Mouse (Mus musculus) CH12.LX (cell line): Measurements from ENCODE around the gene Yeats2. TPM values are rescaled to one million over a fixed set of nuclear protein-coding genes. Genes with fewer than 3 reads are reported as not detected.

Experiments
- DNase-seq: peaks from one replicate; pipeline ENCODE4 v3.0.0-alpha.2; 2013; ENCODE audit errors: extremely low read depth
- H3K27ac ChIP-seq: 2 replicates; pipeline ENCODE4 v1.5.1; 2012; ENCODE audit warnings: low read depth, mild to moderate bottlenecking, control low read depth, moderate library complexity; ENCODE audit not compliant: insufficient read depth
- H3K27me3 ChIP-seq: replicated peaks from 2 replicates; pipeline ENCODE3; 2012; ENCODE audit warnings: inconsistent platforms
- H3K36me3 ChIP-seq, 2 experiments: replicated peaks in 1 of 2; 2 replicates each; pipeline versions ENCODE3 to v1.6.1; 2012; ENCODE audit warnings: inconsistent platforms in 1 of 2, low read length in 1 of 2, mild to moderate bottlenecking in 1 of 2, mixed read lengths in 1 of 2, moderate library complexity in 1 of 2; ENCODE audit not compliant: control insufficient read depth in 1 of 2, insufficient read depth in 1 of 2
- H3K4me1 ChIP-seq, 2 experiments: 2 replicates each; pipeline ENCODE4 v1.6.1; 2012; ENCODE audit warnings: inconsistent platforms in 1 of 2, moderate library complexity in 1 of 2; ENCODE audit not compliant: insufficient read depth in 2 of 2, control insufficient read depth in 1 of 2
- H3K4me2 ChIP-seq: 2 replicates; pipeline ENCODE4 v1.6.1; 2012; ENCODE audit warnings: low read depth, mild to moderate bottlenecking, control low read depth; ENCODE audit not compliant: poor library complexity, insufficient read depth, severe bottlenecking
- H3K4me3 ChIP-seq, 3 experiments: fragments of 150-350 bp in 1 of 3; sonication (generic) in 1 of 3; replicated peaks in 1 of 3; 2 replicates each; pipeline versions ENCODE3 to v1.5.1; 2011 to 2012; ENCODE audit warnings: low read depth in 2 of 3, low read length in 2 of 3, mild to moderate bottlenecking in 2 of 3, moderate library complexity in 2 of 3, control low read depth in 1 of 3, improper control_type of control experiment in 1 of 3, inconsistent platforms in 1 of 3, mixed read lengths in 1 of 3; ENCODE audit not compliant: poor library complexity in 1 of 3
- H3K79me2 ChIP-seq: replicated peaks from 2 replicates; pipeline ENCODE4 v1.6.1; 2012; ENCODE audit warnings: mild to moderate bottlenecking, moderate library complexity; ENCODE audit not compliant: control insufficient read depth, poor library complexity, insufficient read depth, severe bottlenecking; ENCODE audit errors: extremely low read depth
- H3K9ac ChIP-seq: 2 replicates; pipeline ENCODE4 v1.6.1; 2012; ENCODE audit warnings: low read depth, mild to moderate bottlenecking, control low read depth, moderate library complexity; ENCODE audit not compliant: insufficient read depth
- H3K9me3 ChIP-seq: replicated peaks from 2 replicates; pipeline ENCODE3; 2012; ENCODE audit warnings: low read length, inconsistent platforms, mixed read lengths
- CHD1 ChIP-seq: IDR thresholded peaks from 2 replicates; pipeline ENCODE4 v1.6.1; 2012; ENCODE audit warnings: low read depth, low read length, improper control_type of control experiment, inconsistent platforms
- CHD2 ChIP-seq: IDR thresholded peaks from 2 replicates; pipeline ENCODE4 v1.6.1; 2011; ENCODE audit warnings: low read length, improper control_type of control experiment
- CTCF ChIP-seq, 2 experiments: IDR thresholded peaks in 1 of 2; conservative IDR thresholded peaks in 1 of 2; 2 replicates each; pipeline ENCODE4 v1.5.1; 2011 to 2012; ENCODE audit warnings: low read depth in 2 of 2, low read length in 2 of 2, improper control_type of control experiment in 1 of 2, inconsistent platforms in 1 of 2, mild to moderate bottlenecking in 1 of 2, moderate library complexity in 1 of 2
- ETS1 ChIP-seq: conservative IDR thresholded peaks from 2 replicates; pipeline ENCODE4 v1.6.1; 2012; ENCODE audit warnings: low read depth, mild to moderate bottlenecking, inconsistent platforms, low read length, improper control_type of control experiment, moderate library complexity
- MAFK ChIP-seq: IDR thresholded peaks from 2 replicates; pipeline ENCODE4 v1.6.1; 2011; ENCODE audit warnings: low read length, improper control_type of control experiment; ENCODE audit not compliant: insufficient replicate concordance
- MAX ChIP-seq: IDR thresholded peaks from 2 replicates; pipeline ENCODE4 v1.6.1; 2011; ENCODE audit warnings: low read length, improper control_type of control experiment
- MYC ChIP-seq: IDR thresholded peaks from 2 replicates; pipeline ENCODE4 v1.6.1; 2011; ENCODE audit warnings: low read depth, mild to moderate bottlenecking, improper control_type of control experiment, low read length
- NRF1 ChIP-seq: IDR thresholded peaks from 2 replicates; pipeline ENCODE4 v1.6.1; 2014; ENCODE audit warnings: low read depth, mild to moderate bottlenecking, inconsistent platforms, low read length, improper control_type of control experiment, moderate library complexity
- POLR2A ChIP-seq: IDR thresholded peaks from 2 replicates; pipeline ENCODE4 v1.6.1; 2011; ENCODE audit warnings: low read depth, mild to moderate bottlenecking, improper control_type of control experiment, low read length
- RCOR1 ChIP-seq: conservative IDR thresholded peaks from 2 replicates; pipeline ENCODE4 v1.6.1; 2012; ENCODE audit warnings: low read depth, mild to moderate bottlenecking, inconsistent platforms, low read length, improper control_type of control experiment
- SIN3A ChIP-seq: IDR thresholded peaks from 2 replicates; pipeline ENCODE4 v1.6.1; 2012; ENCODE audit warnings: low read length, improper control_type of control experiment, inconsistent platforms
- UBTF ChIP-seq: IDR thresholded peaks from 2 replicates; pipeline ENCODE4 v1.6.1; 2012; ENCODE audit warnings: low read depth, mild to moderate bottlenecking, inconsistent platforms, low read length, improper control_type of control experiment, moderate library complexity
- ZMIZ1 ChIP-seq: IDR thresholded peaks from 2 replicates; pipeline ENCODE4 v1.6.1; 2012; ENCODE audit warnings: low read depth, mild to moderate bottlenecking, inconsistent platforms, low read length, improper control_type of control experiment
- dilution Hi-C: fragments of 300-500 bp; cut with MboI; formaldehyde crosslinking; loops from 2 replicates; pipeline ENCODE4 v1.14.3; 2020; ENCODE audit warnings: low sequenced_read_pairs; ENCODE audit not compliant: extremely low pct_unique_long_range_greater_than_20kb, extremely low pct_ligation_motif_present
- in situ Hi-C: fragments of 300-500 bp; cut with MboI; formaldehyde crosslinking; loops from 3 replicates; pipeline ENCODE4 v1.14.3; 2019; ENCODE audit warnings: low sequenced_read_pairs, low pct_ligation_motif_present, low pct_unique_long_range_greater_than_20kb, mixed read lengths
- polyA plus RNA-seq: library from polyadenylated mRNA; unstranded; fragments of >175 nt; gene quantifications from 2 replicates; pipeline ENCODE4 v1.2.1, GENCODE M21; 2012; ENCODE audit warnings: low read depth; ENCODE audit not compliant: insufficient read length
- total RNA-seq, 2 experiments: library from RNA; depleted of rRNA; stranded (reverse); fragments of 300-350 nt in 1 of 2; fragments of >200 nt in 1 of 2; gene quantifications; 2 replicates each; pipeline ENCODE4 v1.2.3; 2012 to 2014

Yeats2 gene
- total and polyA plus RNA-seq, 3 experiments, result 24.0 to 42.6 (median 33.5) TPM

GRCm38 (mm10) chr16:20196962-20197361 lies 56.1 kb downstream of the Yeats2 start:
- no peak for DNase-seq
- Histone ChIP-seq H3K27me3 (no peaks in the 10 kb centered on the region), H3K79me2 (no peaks in the 10 kb centered on the region), H3K9me3 (peaks cover 4% of the 10 kb centered on the region), H3K4me3 (no peak overlapping the region), H3K4me2 (no peak overlapping the region), H3K27ac (no peak overlapping the region), H3K36me3 (peaks cover 53 to 91% of the 10 kb centered on the region in 2 experiments), H3K4me1 (peaks cover 0 to 2% of the 10 kb centered on the region in 2 experiments; a peak in 1 of 4 replicates), H3K9ac (no peak overlapping the region)
- no peak for TF ChIP-seq UBTF
- TF ChIP-seq MYC, result no peak
- TF ChIP-seq SIN3A, result no peak
- TF ChIP-seq POLR2A, result no peak
- no peak for TF ChIP-seq NRF1
- TF ChIP-seq ETS1, result no peak
- no peak for TF ChIP-seq CHD1
- TF ChIP-seq CHD2, result no peak
- no peak for TF ChIP-seq ZMIZ1
- TF ChIP-seq RCOR1, result no peak
- no peak for TF ChIP-seq MAFK
- in situ Hi-C loops, result no loop called here
- dilution Hi-C loops, result no loop called here

- dilution Hi-C loops (no loop called here), in situ Hi-C loops (loop anchor here (25.0 kb wide), 1 partner anchor 288 kb away; the partner anchor contains the start of gene Eif2b5)
- no peak overlapping the region for H3K27ac ChIP-seq
- H3K9me3 ChIP-seq, result peaks cover 4% of the 10 kb centered on the region
- no peaks in the 10 kb centered on the region for H3K27me3 ChIP-seq
- DNase-seq, result peak; percentile 11
- no peaks in the 10 kb centered on the region for H3K79me2 ChIP-seq
- no peak overlapping the region for H3K4me2 ChIP-seq
- H3K9ac ChIP-seq, result no peak overlapping the region
- TF ChIP-seq MAFK, result 0 out of 2 replicates have a peak, but pooled peaks have one; percentile 55
- 0 out of 4 replicates have a peak, but pooled peaks of 1 of the 2 experiments have one; percentile 10 for TF ChIP-seq CTCF (conservative IDR thresholded peaks at IDR 0.05 in 1 of 2, IDR thresholded peaks at IDR 0.05 in 1 of 2; ENCODE audit: low read depth in 2 of 2, low read length in 2 of 2)
- no peak for TF ChIP-seq MAX
- peaks cover 44 to 88% of the 10 kb centered on the region in 2 experiments for H3K36me3 ChIP-seq
- peaks cover 0 to 2% of the 10 kb centered on the region in 2 experiments; a peak in 1 of 4 replicates for H3K4me1 ChIP-seq
- H3K4me3 ChIP-seq, result no peak overlapping the region
These were observed 58.8 kb downstream of the Yeats2 start for GRCm38 (mm10) chr16:20199501-20200201.
